Mouse (Mus musculus) left cerebral cortex, adult 2 months (tissue): ENCODE results near the gene Pdk4. TPM values are rescaled to one million over a fixed set of nuclear protein-coding genes. Genes with fewer than 3 reads are reported as not detected.

Source experiments
- DNase-seq, 2 experiments: peaks; one replicate each; pipeline ENCODE4 v3.0.0; 2021 to 2022; ENCODE audit warnings: low spot score in 2 of 2, mixed read lengths in 1 of 2; ENCODE audit errors: extremely low spot score in 1 of 2
- H3K27ac ChIP-seq: fragments of 200-600 bp; 2 replicates; pipeline ENCODE4 v1.8.1; 2022
- H3K4me3 ChIP-seq: fragments of 200-600 bp; 2 replicates; pipeline ENCODE4 v1.8.1; 2022
- CTCF ChIP-seq: fragments of 200-600 bp; IDR thresholded peaks from 2 replicates; pipeline ENCODE4 v1.8.1; 2022; ENCODE audit warnings: antibody characterized with exemption, mild to moderate bottlenecking, moderate library complexity
- intact Hi-C: fragments of 180-260 bp; cut with DNase I; formaldehyde crosslinking; loops from one replicate; pipeline ENCODE4 v1.15.1; 2025
- total RNA-seq, 2 experiments: library from RNA; stranded (reverse); gene quantifications; 2 replicates each; pipeline ENCODE4 v1.2.3; 2021

Gene Pdk4
- total RNA-seq, 2 experiments from 2014 or later, result 11.0 to 18.8 TPM

GRCm38 (mm10) chr6:5443104-5443863 lies 52.8 kb downstream of the Pdk4 start:
- intact Hi-C loops, result no loop called here
- Histone ChIP-seq H3K27ac (0 out of 2 replicates have a peak overlapping the region, but pooled peaks have one; percentile 11), H3K4me3 (no peak overlapping the region)
- DNase-seq, result peak; percentile 21 to 26
- TF ChIP-seq CTCF, result no peak

DNA sequence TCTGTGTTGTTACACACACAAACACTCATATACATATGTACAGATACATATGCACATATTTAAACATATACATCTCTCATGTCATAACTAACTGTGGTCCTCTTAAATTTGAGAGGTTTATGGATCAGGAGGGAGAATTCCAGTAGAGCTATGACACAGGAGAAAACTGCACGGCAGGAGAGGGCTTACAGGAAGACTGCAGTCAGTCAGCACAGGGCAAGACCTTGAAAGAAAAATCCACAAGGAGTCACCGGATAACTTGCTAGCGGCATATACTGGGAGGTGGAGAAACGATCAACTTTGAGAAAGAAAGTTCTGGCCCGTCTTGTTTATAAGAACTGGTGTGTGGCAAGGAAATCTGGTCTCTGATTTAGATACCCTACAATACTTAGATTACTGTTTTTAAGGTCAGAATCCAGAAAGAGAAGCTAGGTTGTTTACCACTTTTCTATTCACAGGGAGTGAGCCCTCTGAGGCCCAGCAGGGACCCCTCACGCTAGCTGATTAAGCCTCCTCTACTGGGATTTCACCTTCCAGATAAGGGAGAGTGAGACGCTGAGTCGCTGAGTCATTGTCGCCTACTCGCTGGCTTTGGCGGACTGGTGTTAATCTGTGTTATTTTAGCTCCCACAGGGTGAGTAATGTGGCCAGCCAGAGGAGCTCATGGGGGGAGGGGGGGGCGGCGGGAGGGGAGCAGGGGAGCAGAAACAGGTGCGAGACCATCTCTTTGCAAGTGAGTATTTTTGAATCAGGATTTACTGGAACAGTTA lies 53.6 kb downstream of the Pdk4 start:
- DNase-seq, result peak; percentile 45 to 52
- Histone ChIP-seq H3K4me3 (no peak overlapping the region), H3K27ac (no peak overlapping the region; the same call in 1 of the 2 replicates)
- TF ChIP-seq CTCF, result no peak
- intact Hi-C loops, result no loop called here

GRCm38 (mm10) chr6:5441221-5441620 lies 54.9 kb downstream of the Pdk4 start:
- no peak for DNase-seq
- Histone ChIP-seq H3K4me3 (no peak overlapping the region), H3K27ac (no peak overlapping the region)
- intact Hi-C loops, result no loop called here
- TF ChIP-seq CTCF, result no peak

GRCm38 (mm10) chr6:5437757-5438156 lies 58.4 kb downstream of the Pdk4 start:
- intact Hi-C loops, result no loop called here
- Histone ChIP-seq H3K27ac (no peak overlapping the region), H3K4me3 (no peak overlapping the region)
- peak; percentile 33 for TF ChIP-seq CTCF
- no peak for DNase-seq

DNA sequence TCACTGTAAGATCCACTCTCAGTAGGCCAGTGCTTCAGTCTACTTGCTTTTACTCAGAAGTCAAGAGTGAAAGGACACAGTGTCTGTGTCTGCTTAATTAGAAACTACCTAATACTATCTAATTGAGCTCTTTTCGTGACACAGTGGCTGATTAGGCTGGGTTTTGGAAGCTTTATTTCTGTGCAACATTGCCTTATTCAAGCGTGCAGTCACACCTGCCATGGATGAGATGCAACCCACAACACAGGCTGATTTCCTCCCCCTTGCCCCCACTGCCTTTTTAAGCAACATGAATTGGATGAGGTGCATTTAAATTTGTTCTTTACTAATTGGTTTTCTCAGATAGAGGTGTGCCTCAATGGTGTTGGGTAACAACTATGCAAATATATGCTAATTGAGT lies 62.2 kb downstream of the Pdk4 start:
- TF ChIP-seq CTCF, result no peak
- intact Hi-C loops, result no loop called here
- H3K27ac ChIP-seq, result no peak overlapping the region
- H3K4me3 ChIP-seq, result no peak overlapping the region
- no peak for DNase-seq

Other genes with a start within 250 kb of the Pdk4 start
- 1 to 10 TPM; 2.0 to 2.5 TPM for gene Pon3, start 240.0 kb downstream of the Pdk4 start, total RNA-seq
- 10 to 100 TPM; 21.0 to 21.2 TPM for gene Pon2, start 197.9 kb downstream of the Pdk4 start, total RNA-seq
- 1 to 10 TPM in 1 of 2 experiments, under 1 TPM in 1; 0.25 to 1.1 TPM for gene Asb4, start 112.9 kb downstream of the Pdk4 start, total RNA-seq
- 100 to 1,000 TPM; 125 to 137 TPM for gene Dync1i1, start 229.3 kb upstream of the Pdk4 start, total RNA-seq